Mouse (Mus musculus): Measurements from ENCODE around the gene Spdya.
"Not testable (repeated sequence)": the region's sequence is repeated elsewhere in the genome, so short reads cannot be mapped to it uniquely, and the experiment has no call there.

Spdya gene

DNA sequence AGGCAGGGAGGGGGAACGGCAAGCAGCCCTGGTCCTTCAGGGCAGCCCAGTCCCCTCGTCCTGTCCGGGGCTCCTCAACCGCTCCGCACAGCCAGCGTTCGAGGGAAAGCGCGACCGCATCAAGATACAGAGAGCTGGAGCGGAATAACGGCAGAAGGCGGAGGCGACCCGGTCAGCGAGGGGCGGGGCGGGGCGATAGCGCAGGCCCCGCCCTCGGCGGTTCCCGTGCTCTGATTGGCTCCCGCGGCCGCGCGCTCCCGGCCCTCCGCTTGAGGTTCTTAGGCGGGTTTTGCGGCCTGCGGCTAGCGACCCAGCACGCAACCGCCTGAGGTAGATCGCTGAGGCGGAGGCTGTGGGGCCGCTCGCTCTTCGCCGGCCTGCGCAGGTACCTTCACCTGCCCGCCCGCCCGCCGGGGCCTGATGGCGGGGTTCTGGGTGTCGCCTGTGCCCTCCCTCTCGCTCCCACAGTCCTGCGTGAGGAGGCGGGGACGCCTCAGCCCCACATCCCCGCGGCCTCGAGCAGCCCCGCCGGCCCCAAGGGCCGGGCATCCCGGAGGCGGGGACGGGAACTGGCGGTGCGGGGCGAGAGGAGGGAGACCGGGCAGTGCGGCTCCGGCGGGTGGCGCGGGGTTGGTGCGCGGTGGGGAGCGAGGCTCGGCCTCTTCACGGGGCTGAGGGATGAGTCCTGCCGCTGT, at the start of gene Spdya:
Spdya (plus strand) TSS at position 305 of the 695 bp plus-strand sequence.
- DNase-seq = peak; percentile 88 to 91

DNA sequence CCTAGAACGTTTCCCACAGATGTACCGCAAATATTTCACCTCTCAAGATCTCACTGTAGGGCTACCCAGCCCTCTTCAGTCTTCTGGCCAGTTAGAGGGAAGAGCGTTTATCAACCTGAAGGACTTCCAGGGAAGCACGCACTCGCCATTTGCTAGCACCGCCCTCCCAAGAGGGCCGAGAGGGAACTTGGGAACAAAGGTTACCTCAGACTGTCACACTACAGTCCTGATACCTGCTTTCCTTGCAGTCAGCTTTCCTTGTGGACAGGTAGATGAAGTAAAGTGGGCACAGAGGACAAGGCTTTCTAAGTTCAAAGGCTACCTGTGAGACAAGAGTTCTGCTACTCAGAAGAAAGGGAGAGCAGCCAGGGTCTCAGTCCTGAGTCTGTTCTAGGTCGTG, 45.0 kb upstream of the Spdya start:
- DNase-seq = no peak

- DNase-seq = no peak
Observed at GRCm38 (mm10) chr17:71510297-71510696, 41.6 kb upstream of the Spdya start.

DNA sequence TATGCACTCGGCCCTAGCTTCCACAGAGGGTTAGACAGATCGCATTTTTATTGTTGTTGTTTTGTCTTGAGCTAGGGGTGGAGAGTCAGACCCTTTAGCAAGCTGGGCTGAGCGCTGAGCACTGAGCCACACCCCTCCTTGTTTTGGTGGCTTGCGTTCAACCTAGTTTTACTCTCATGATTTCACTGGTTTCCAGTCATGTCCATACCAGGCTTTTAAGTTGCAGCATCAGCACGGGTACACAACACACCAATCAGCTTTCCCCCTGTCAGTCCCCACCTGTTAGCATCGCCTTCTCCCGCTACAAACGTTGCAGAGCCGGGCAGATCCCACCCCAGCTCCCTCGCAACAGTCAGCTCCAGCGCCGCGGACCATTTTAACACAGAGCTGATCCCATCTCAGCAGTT, 25.6 kb upstream of the Spdya start:
- DNase-seq = no peak

GRCm38 (mm10) chr17:71526711-71527564, 24.9 kb upstream of the Spdya start, which contains the start of gene Ndc80:
TSS of gene Ndc80 (minus strand) at chr17:71526857.
- DNase-seq = peak; percentile 92 to 95

DNA sequence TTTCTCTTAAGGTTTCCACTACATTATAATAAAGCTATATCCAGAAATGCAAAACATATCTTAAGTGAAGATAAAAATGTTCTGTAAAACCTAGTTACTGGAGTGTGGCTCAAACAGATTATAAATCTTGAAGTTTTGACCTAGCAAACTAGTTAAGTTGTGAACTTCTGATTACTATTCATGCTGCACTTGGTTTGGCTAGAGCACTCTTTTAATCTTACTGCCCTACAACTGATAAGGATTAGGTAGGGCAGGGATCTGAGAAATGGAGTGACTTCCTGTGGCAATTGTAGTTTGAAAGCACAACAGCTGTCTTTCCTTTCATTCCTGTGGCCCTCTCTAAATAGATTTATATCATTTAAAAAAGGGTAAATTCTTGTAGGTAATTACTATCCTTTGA, 23.8 kb upstream of the Spdya start:
- no peak for DNase-seq

DNA sequence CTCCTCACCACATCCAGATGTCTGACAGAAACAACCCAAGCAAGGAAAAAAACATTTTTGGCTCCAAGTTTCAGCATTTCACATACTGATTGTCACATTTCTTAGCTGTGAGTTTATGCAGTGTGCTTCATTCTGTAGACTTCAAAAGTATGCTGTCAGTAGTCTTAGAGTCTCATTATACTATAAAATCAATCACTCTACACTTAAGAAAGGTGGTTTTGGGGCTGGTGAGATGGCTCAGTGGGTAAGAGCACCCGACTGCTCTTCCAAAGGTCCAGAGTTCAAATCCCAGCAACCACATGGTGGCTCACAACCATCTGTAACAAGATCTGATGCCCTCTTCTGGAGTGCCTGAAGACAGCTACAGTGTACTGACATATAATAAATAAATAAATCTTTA, 16.3 kb upstream of the Spdya start:
- DNase-seq = not testable (repeated sequence)

DNA sequence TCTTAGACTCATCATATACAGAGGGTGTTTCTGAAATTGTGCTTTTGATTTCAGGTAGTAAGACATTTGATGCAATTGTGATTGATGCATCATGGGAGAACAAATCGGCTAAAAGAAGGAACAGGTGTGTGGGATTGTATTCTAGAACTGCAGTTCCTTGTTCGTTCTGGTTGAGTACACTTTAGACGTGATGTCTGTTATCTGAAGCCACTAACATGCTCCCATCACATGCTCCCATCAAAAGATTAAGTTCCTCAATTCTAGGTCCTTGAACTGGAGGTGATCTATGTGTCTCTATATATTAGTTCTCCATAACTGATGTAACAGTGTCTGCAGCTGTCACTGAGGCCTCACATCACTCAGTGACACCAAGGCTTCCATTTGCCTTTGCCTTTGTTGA, 14.7 kb upstream of the Spdya start:
- DNase-seq = no peak

DNA sequence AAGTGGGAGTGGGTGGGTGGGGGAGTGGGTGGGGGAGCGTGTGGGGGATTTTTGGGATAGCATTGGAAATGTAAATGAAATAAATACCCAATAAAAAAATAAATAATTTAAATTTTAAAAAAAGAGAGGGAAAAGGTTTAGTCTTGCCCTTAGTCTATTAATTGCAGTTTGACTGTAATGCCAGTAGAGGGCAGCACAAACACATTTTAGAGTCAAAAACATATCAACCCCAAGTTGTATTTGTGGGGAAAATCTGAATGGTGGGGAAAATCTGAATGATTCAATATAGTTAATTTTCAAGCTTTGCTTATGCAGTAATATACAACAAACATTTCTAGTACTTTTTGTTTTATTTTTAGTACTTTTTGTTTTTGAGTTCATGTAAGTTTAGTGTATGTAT, 3.3 kb upstream of the Spdya start:
- DNase-seq = no peak

DNA sequence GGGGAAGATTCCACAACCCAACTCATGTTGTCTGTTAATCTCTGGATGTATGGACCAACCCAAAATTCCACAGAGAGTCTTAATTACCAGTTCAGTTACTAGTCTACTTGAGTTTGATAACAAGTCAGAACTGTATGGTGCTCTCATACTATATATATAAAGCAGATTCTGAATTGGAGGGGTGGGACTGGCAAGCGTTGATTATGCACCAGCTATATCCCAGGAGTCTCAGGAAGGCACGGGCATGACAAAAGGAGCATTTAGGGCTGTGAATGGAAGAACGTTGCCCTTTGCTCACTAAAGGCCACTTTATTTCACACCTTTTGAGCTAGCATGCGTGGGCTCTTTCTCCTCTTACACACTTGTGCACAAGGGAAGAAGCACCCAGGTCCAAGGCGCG, 511 bp upstream of the Spdya start:
- DNase-seq = no peak

- DNase-seq = peak; percentile 27 to 35
Observed at GRCm38 (mm10) chr17:71552901-71553300, 1.0 kb downstream of the Spdya start.

- DNase-seq = peak; percentile 5 to 10
Observed at GRCm38 (mm10) chr17:71561631-71562030, 9.8 kb downstream of the Spdya start.

GRCm38 (mm10) chr17:71579176-71579705, 27.4 kb downstream of the Spdya start:
- DNase-seq = no peak

DNA sequence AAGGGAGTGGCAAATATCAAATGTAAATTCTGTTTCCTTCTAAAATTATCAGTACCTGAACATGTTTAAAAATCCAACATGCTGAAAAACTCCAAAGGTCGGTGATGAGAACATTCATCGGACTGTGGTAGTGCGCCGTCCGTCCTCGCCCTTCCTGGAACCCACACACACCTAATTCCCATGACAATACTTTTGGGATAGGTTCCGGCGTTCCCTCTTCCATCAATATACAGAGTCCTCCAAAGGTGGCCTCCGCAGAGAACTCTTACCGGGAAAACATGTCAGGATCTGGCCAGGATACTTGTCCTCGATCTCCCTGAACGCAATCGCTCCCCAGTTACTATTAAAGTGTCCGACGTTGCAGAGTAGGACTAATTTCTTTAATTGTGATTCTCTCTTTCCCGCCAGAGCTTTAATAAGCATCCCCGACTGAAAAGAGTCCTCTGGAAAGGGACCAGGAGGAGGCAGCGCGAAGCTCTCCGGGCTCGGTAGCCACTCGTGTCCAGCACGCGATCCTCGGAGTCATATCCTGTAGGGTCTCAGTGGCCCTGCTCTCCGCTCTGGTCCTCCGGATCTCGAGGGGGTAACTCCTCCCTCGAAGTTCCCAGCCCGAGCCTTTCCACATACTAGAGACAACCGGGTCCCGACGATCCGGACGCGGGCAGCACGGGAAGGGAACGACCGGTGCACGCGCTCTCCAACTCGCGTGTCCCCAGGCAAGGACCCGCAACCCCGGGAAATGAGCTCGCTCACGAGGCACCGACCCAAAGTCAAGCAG, 46.2 kb downstream of the Spdya start:
- no peak for DNase-seq

DNA sequence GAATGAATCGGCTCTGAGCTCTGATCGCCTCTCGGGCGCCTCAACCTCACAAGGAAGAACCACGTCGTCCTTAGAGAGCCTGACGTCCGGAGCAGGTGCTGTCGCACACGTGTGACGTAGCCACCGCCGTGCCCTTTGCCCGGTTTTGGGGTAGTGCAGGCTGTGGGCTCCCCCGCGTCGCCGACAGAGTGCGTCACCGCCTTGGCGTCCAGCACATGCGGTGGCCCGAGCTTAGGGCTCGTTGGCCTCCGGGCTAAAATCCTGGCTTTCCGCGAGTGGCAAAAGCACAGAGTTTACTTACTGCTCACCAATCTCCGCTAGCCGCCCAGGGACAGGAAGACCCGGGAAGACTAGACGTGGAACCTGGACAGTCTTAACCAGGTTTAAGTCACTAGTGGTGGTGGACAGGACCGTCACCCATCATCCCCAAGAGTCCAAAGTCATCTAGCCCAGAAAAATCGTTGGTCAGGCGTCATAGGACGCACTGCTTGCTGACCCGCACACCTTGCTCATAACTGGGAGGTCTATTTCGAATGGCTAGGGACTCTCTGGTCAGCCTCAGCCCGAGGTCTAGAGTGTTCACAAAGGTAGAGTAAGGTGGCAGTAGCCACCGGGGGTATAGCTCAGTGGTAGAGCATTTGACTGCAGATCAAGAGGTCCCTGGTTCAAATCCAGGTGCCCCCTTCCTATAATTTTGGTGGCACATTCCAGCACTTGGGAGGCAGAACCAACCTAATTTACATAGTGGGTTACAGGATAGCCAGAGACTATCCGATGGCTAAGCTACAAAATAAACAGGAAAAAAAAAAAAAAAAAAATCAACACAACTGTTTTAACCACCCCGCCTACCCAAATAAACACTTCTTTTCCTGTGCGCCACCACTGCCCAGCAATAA, 47.0 kb downstream of the Spdya start:
- DNase-seq = peak; percentile 88 to 93

DNA sequence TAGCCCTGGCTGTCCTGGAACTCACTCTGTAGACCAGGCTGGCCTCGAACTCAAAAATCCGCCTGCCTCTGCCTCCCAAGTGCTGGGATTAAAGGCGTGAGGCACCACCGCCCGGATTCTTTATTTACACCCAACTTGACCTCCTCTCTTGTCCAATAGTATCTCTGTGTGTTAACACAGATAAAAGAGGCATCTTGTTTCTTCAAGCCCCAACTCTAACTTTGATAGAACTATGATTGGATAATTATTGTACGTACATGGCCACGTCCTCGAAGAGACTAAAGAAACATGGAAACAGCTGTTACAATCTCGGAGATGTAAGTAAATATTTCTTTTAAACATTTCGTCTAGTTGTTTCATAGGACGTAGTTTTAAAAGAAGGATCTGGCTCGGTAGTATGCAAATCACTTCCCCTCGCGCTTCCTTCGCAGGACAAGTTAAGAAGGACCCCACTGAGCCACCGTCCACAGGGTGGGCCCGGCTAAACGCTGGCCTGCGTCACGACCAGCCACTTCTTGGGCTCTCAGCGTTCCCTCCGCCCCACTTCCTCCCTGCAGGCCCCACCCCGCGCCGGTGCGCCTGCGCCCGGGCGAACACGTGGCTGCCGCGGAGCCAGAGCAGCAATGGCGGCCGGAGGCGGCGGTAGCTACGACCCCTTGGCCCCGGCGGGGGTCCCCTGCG, 63.9 kb downstream of the Spdya start, which contains the start of gene Wdr43:
Wdr43 (plus strand) TSS at position 258 of the 681 bp plus-strand sequence.
- peak; percentile 96 to 98 for DNase-seq

DNA sequence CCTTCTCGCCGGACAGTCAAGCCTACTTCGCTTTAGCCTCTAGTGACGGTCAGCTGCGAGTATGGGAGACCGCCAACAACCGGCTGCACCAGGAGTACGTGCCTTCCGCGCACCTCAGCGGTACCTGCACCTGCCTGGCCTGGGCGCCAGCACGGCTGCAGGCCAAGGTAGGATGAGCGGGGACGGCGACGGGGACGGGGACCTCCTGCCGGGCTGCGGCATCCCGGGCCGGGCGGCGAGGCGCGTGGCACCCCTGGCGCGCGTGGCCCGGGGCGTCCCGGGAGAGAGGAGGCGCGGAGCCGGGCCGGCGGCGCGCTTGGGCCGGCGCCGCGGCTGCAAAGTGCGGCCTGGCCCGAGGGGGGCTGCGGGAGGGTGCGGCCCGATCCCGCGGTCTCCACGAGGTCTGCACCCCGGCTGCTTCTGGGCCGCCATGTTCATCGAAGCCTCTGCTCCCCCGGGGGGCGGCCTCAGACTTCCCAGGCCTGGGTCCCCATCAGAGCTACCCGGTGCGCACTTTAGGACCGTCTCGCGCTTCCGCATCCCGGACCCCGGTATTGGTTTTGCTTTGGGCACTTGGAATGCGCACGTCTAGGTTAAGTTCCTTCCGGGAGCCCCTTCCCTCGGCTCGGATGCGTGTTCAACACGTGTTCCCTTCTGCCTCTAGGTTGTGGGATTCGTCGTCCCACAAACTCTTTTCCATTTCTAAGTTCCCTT, 64.6 kb downstream of the Spdya start:
- DNase-seq = peak in 1 of 2 experiments; percentile 24

- peak in 1 of 2 experiments; percentile 11 for DNase-seq
Observed at GRCm38 (mm10) chr17:71617033-71617362, 65.1 kb downstream of the Spdya start.

- DNase-seq = no peak
Observed at GRCm38 (mm10) chr17:71617974-71618373, 66.1 kb downstream of the Spdya start.

DNA sequence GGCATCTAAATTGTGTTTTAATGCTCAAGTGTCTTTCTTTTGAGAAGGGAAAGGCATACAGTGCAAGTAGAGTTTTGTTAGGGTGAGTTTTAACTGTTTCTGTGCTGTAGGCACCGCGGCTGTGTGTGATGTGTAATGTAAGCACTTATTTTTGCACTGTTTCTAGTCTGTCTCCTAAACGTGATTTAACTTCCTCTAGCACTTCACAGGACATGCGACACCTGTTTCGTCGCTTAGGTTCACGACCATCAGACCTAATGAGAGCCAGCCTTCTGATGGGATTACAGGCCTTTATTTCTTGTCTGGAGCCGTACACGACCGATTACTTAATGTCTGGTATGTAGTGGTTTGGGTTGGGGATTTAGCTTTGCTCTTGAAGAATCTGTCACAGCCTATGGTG, 79.9 kb downstream of the Spdya start:
- no peak for DNase-seq

DNA sequence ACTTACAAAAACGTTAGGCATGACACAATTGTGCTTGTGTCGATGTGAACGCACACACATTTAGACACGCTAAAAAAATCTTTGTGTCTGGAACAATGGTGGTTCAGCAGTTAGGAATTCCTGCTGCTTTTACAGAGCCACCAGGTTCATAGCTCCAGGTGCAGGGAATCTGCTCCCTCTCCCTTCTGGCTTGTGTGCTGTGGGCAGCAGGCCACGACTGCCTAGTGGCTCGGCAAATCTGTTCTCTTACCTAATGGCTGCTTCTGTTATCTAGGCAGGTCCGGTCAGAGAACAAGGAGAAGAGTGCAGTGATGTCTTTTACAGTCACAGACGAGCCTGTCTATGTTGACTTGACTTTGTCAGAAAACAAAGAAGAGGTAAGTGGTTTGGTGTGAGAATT, 81.5 kb downstream of the Spdya start:
- no peak for DNase-seq

Measured in kidney, postnatal 4 days (tissue).